Mouse (Mus musculus): ENCODE results near the gene Ifna11.

DNA sequence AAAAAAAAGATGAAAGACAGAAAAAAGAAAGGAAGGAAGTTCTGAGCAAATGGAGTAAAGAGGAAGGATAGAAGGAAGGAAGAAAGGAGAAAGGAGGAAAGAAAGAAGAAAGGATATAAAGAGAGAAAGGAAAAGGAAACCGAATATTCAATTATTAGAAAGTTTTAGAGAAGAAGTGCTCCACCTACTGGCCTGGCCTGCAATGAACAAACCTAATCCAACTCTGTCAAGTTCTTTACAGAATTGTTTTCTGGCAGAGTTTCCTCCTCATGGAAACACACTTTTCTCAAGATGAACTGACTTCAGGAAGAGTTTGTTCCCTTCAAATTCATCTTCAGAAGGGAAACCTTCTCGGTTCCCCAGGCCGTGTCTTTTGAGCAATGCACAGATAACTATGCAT, 19.1 kb downstream of the Ifna11 start:
- TF ChIP-seq CTCF (IDR thresholded peaks at IDR 0.05; ENCODE audit: low read depth, low read length): no peak
- no peak for TF ChIP-seq EP300 (IDR thresholded peaks at IDR 0.05; ENCODE audit: insufficient read depth, low read depth, low read length)

Data from ES-Bruce4 (cell line).